Mouse (Mus musculus): ENCODE data around the gene Tsc22d3.

Tsc22d3 gene

DNA sequence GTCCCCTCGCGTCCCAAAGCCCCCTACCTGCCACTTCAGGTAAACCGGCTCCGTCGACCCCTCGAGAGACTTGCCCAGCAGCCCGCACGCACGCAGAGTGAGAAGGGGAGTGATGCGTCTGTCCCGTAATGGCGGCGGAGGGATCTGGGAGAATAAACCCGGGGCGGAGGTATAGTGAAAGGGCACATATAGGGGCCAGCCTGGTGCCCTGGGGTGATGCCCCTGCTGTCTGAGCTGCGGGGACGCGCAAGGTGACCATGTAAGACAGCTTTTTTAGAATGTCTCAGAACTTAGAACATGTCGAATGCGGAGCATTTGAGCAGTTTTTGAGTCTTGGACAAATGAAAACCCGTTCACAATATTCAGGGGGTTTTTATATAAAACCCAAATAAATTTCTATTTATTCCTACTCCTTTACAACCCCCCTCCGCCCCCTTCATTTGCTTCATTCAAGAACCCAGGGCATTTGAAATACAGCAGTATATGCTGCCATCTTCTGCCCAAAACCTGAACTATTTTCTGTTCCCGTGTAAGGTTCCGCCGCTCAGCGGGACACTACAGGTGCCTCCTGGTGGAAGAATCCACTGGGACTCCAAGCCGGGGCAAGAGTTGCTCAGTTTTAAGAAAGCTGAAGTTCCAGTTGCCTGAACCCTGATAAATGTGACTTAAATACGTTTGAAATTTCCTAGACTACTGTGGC, at the start of gene Tsc22d3:
Tsc22d3 (minus strand) TSS at position 250 of the 700 bp plus-strand sequence.
- peak; percentile 14 for DNase-seq (ENCODE audit: extremely low spot score, low read depth, low spot score)

DNA sequence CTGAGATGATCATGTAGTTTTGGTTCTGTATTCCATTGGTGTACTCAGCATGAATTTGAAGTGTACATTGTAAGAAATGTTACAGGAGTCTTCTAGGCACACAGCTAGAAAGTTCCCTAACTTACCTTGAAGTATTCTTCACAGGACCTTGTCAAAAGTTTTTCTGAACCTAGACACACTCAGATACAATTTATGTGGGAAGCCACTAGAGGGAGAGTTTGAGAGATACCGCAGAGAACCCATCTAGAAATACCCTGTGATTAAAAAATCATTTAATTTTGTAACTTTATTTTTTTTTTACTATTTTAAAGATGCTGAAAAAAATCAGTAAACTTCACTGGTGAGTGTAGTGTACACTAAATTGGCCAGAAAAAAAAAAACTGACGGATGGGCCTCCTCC, 39.1 kb upstream of the Tsc22d3 start:
- DNase-seq (ENCODE audit: extremely low spot score, low read depth, low spot score) = no peak

- DNase-seq (ENCODE audit: extremely low spot score, low read depth, low spot score) = no peak
Measured at GRCm38 (mm10) chrX:140638028-140638427, 37.6 kb upstream of the Tsc22d3 start.

GRCm38 (mm10) chrX:140624875-140625594, 24.6 kb upstream of the Tsc22d3 start:
- no peak for DNase-seq (ENCODE audit: extremely low spot score, low read depth, low spot score)

DNA sequence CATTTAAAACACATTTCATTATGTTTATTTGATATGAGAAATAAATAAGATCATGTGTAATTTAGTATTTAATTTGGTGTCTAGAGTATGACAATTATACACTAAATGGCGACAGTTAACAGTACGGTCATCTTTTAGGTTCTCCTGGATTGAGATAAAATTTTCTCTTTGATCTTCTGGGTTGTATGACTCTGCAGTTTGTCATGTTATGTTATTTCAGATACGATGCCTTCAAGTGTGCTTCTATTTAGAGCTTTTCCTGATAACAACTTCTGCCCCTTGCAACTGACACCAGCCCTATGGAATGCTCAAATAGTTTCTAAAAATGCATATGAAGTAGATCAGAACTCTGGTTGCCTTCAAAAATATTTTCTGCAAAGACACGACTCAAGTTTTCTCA, 9.5 kb upstream of the Tsc22d3 start:
- no peak for DNase-seq (ENCODE audit: extremely low spot score, low read depth, low spot score)

DNA sequence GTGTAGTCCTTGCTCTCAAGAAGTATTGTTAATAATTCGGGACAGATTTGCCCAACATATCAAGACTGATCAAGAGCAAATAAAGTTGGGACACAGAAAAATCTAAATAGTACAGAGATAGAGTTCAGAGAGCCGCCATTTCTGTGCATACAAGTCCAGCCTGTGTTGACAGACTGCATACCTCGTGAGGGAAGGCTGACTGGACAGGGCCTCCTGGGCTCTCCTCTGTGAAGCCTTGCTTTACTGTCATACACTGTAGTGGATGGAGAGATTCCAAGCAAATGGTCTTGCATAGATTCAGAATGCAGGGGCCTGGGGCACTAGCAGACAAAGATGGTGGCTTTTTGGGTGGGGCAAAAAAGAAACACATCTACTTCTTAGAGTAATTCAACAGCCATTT, 1.4 kb upstream of the Tsc22d3 start:
- DNase-seq (ENCODE audit: extremely low spot score, low read depth, low spot score) = no peak

- DNase-seq (ENCODE audit: extremely low spot score, low read depth, low spot score) = no peak
Measured at GRCm38 (mm10) chrX:140601311-140601710, 852 bp upstream of the Tsc22d3 start.

GRCm38 (mm10) chrX:140599561-140600409, 674 bp downstream of the Tsc22d3 start:
- DNase-seq (ENCODE audit: extremely low spot score, low read depth, low spot score) = no peak

- DNase-seq (ENCODE audit: extremely low spot score, low read depth, low spot score) = no peak
Measured at GRCm38 (mm10) chrX:140598850-140599560, 1.5 kb downstream of the Tsc22d3 start.

- DNase-seq (ENCODE audit: extremely low spot score, low read depth, low spot score) = no peak
Measured at GRCm38 (mm10) chrX:140598194-140598849, 2.1 kb downstream of the Tsc22d3 start.

DNA sequence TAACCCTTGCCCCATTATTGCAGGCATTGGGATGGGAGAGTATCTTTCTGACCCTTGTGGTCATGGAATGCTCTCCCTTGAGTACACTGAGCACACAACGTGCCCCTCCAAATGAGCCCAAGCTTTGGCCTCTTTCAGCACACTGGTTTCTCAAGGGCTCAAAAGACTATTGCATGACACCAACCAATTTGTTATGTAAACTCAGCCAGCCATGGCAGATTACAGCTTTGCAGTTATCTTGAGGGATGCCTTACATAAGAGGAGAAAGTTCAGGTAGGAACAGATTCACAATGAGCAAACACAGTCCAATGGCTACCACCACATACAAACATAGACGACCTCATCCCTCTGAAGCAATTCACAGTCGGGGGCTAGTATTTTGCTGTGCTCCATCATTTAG, 9.3 kb downstream of the Tsc22d3 start:
- DNase-seq (ENCODE audit: extremely low spot score, low read depth, low spot score) = no peak

DNA sequence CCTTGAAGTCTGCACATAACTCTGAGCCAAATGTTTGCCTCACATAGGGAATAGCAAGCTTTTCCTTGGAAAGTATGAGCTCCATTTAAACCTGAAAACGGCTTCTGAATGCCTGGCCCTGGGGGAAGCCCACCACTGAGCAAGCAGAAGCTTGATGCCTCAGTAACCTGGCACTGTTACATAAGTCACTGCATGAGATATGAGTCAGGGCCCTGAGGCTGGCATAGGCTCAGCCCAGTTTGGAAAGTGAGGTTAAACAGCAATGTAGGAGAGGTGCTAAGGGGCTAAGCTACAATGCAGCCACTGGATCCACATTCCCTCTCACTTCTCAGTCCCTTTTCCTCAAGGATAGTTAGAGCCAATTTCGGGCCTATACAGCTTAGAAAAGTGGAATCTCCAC, 10.3 kb downstream of the Tsc22d3 start:
- DNase-seq (ENCODE audit: extremely low spot score, low read depth, low spot score) = no peak

GRCm38 (mm10) chrX:140589194-140589751, 11.2 kb downstream of the Tsc22d3 start:
- DNase-seq (ENCODE audit: extremely low spot score, low read depth, low spot score) = no peak

DNA sequence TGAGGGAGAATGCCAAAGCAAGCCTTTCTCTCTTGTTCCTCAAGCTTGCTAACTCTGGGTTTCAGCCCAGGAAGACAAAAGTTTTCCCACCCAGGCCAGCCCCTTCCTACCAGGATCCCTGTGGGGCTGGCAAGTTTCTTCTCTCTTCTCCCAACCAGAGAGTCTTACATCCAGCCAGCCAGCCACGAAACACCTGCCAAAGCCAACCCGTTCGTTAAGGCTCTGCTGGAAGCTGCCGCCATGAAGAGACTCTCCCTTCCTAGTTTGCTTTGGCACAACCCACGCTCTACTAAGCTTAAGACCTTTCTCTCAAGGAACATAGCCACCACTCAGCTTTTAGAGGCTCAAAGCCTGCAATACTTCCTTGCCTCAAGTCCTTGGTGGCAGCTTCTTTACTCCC, 11.9 kb downstream of the Tsc22d3 start:
- DNase-seq (ENCODE audit: extremely low spot score, low read depth, low spot score) = no peak

DNA sequence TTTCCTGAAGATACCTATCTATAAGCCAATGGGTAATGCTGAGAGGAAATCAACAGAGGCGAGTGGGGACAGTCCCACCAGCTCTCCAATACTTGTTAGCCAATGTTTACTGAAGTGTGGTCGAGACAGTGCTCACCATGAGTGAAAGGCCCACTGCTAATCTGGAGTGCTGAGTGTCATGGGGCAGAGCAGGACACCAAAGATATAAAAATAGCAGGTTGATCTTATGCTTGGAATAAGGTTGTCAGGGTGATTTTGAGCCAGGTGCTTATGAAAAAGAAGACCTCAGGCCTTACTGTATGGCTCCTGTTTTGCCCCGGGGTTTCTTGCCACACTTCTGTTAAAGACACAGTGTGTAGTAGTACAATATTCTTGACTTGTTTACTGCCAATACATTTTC, 20.0 kb downstream of the Tsc22d3 start:
- no peak for DNase-seq (ENCODE audit: extremely low spot score, low read depth, low spot score)

DNA sequence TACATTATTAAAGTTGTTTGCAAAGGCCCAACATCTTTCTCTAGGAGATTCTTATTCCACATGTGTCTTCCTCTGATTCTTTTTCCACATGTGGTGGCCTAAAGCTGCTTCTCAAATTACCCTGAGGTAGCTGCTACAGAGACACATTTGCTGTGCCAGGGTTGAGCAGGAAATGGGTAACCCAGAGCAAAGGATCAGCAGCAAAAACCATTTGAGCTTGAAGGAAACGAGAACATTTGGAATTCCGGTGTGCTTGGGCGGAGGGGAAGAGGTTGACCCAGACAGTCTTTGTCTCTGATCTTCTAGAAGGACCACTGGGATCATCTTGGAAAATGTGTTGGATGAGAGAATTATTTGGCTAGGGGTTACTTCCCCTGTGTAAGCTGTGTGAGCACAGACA, 24.8 kb downstream of the Tsc22d3 start:
- no peak for DNase-seq (ENCODE audit: extremely low spot score, low read depth, low spot score)

DNA sequence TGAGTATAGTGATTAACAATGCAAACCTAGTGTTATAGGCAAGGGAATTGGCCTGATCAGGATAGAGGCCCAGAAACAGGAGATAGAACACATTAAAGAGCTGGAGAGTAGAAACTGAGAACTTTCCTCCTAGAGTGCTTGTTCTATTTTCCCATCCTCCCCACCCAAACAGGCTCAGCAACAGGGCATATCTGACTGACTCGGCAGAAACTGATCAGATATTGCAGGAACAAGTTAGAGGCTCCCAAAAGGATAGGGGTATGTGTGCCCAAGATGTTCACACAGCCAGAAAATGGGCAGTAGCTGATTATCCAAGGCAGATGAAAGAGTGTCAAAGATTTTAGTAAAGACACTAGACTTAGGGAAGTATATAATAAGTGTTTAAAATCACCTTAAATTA, 25.3 kb downstream of the Tsc22d3 start:
- DNase-seq (ENCODE audit: extremely low spot score, low read depth, low spot score) = no peak

GRCm38 (mm10) chrX:140572702-140573338, 27.6 kb downstream of the Tsc22d3 start:
- no peak for DNase-seq (ENCODE audit: extremely low spot score, low read depth, low spot score)

DNA sequence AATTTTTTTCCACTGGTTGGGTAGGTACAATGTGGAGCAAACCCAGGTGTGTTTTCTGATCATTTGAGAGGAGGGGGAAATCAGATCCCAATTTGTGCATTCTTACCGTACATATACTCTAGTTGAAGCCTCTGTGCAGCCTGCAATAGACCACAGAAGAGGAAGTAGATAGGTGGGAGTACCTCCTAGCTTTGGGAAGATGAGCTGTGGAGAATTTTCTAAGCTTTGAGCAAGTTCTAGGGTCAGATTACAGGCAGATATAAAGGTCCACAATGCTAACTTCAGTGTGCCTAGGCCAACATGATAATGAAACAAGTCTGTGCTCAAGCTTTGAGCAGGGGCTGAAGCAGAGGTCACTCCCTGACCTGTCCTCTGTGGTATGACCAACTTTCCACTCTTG, 30.9 kb downstream of the Tsc22d3 start:
- no peak for DNase-seq (ENCODE audit: extremely low spot score, low read depth, low spot score)
